Mouse (Mus musculus) olfactory bulb, adult 2 months (tissue): ENCODE results near the gene Smim11.

ENCODE experiments used
- CTCF ChIP-seq: fragments of 200-500 bp; IDR thresholded peaks from 2 replicates; pipeline ENCODE4 v1.5.1; 2012; ENCODE audit warnings: low read depth, mild to moderate bottlenecking, low read length, moderate library complexity; ENCODE audit not compliant: insufficient read depth
- POLR2A ChIP-seq: fragments of 200-500 bp; IDR thresholded peaks from 2 replicates; pipeline ENCODE4 v1.6.1; 2012; ENCODE audit warnings: mild to moderate bottlenecking, low read depth, low read length, moderate library complexity; ENCODE audit not compliant: insufficient read depth

DNA sequence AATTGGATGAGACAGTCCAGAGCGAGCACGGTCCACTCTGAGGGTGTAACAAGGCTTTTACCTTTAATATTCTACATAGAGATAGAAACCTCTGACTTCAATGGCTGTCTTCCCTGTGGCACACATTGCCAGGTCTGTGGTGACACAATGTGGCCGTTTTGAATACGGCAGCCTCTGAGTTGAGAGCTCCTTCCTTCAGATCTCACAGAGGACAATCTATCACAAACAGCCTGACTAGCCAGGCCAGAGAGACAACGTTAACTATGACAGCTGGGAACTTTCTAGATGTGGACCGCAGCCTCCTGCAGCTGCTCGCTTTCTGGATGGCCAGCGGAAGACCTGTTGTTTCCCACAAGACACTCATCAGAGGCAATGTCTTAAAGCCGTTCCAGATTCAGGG lies 12.3 kb upstream of the Smim11 start:
- peak; percentile 40; the same call in 1 of the 2 replicates for TF ChIP-seq CTCF
- no peak for TF ChIP-seq POLR2A
